Mouse (Mus musculus) hindbrain, embryonic 10.5 days (tissue): ENCODE measurements around the gene Tcfl5. TPM values are rescaled to one million over a fixed set of nuclear protein-coding genes. Genes with fewer than 3 reads are reported as not detected.

ENCODE experiments used
- DNase-seq: peaks from one replicate; pipeline ENCODE4 v3.0.0-alpha.2; 2017; ENCODE audit warnings: low spot score
- H3K27ac ChIP-seq: fragments of 300-500 bp; sonication (generic); 2 replicates; pipeline ENCODE4 v1.5.1; 2016; ENCODE audit warnings: mild to moderate bottlenecking, moderate library complexity
- H3K27me3 ChIP-seq: fragments of 300-500 bp; sonication (generic); 2 replicates; pipeline ENCODE4 v1.6.1; 2016; ENCODE audit warnings: mild to moderate bottlenecking; ENCODE audit not compliant: poor library complexity, insufficient read depth, severe bottlenecking
- H3K36me3 ChIP-seq: fragments of 300-500 bp; sonication (generic); 2 replicates; pipeline ENCODE4 v1.6.1; 2016; ENCODE audit warnings: mild to moderate bottlenecking, moderate library complexity
- H3K4me1 ChIP-seq: fragments of 300-500 bp; sonication (generic); replicated peaks from 2 replicates; pipeline ENCODE4 v1.6.1; 2016; ENCODE audit warnings: mild to moderate bottlenecking
- H3K4me3 ChIP-seq: fragments of 300-500 bp; sonication (generic); 2 replicates; pipeline ENCODE4 v1.5.1; 2016; ENCODE audit warnings: mild to moderate bottlenecking, moderate library complexity
- H3K9me3 ChIP-seq: fragments of 300-500 bp; sonication (generic); 2 replicates; pipeline ENCODE4 v1.6.1; 2016; ENCODE audit warnings: mild to moderate bottlenecking, moderate library complexity
- WGBS: fragments of 180-500 bp; shearing (Covaris S2); methylation state at CpG from one replicate; pipeline ENCODE4 v1.1.7; 2016; 5-methylcytosine and 5-hydroxymethylcytosine counted together
- polyA plus RNA-seq: library from polyadenylated mRNA; unstranded; fragments of >200 nt; fragmentation: Nextera tagmentation; extraction: Ambion mirVana; gene quantifications from 2 replicates; pipeline ENCODE4 v1.2.1, GENCODE M21; 2016

The Tcfl5 gene
- polyA plus RNA-seq, 1 experiment from 2014 or later, result 0.14 TPM

- peak overlapping the region; percentile 92 for H3K4me3 ChIP-seq
- WGBS, result 46% methylated on average over 6 of the region's 6 CpGs
- no peak for DNase-seq
- H3K36me3 ChIP-seq, result peaks cover 64% of the 10 kb centered on the region
- H3K4me1 ChIP-seq, result peaks cover 41% of the 10 kb centered on the region
- H3K9me3 ChIP-seq, result no peaks in the 10 kb centered on the region
- peak overlapping the region; percentile 95 for H3K27ac ChIP-seq
- H3K27me3 ChIP-seq, result no peaks in the 10 kb centered on the region
Observed at GRCm38 (mm10) chr2:180588736-180589122, 53.8 kb downstream of the Tcfl5 start.

GRCm38 (mm10) chr2:180583154-180583507, 59.4 kb downstream of the Tcfl5 start:
- Histone ChIP-seq H3K36me3 (peaks cover 31% of the 10 kb centered on the region), H3K4me3 (peak overlapping the region; percentile 93), H3K9me3 (no peaks in the 10 kb centered on the region), H3K27me3 (peaks cover 14% of the 10 kb centered on the region; the same call in 1 of the 2 replicates), H3K4me1 (peaks cover 36% of the 10 kb centered on the region), H3K27ac (peak overlapping the region; percentile 98)
- DNase-seq, result no peak
- WGBS, result 37% methylated on average over 7 of the region's 7 CpGs

DNA sequence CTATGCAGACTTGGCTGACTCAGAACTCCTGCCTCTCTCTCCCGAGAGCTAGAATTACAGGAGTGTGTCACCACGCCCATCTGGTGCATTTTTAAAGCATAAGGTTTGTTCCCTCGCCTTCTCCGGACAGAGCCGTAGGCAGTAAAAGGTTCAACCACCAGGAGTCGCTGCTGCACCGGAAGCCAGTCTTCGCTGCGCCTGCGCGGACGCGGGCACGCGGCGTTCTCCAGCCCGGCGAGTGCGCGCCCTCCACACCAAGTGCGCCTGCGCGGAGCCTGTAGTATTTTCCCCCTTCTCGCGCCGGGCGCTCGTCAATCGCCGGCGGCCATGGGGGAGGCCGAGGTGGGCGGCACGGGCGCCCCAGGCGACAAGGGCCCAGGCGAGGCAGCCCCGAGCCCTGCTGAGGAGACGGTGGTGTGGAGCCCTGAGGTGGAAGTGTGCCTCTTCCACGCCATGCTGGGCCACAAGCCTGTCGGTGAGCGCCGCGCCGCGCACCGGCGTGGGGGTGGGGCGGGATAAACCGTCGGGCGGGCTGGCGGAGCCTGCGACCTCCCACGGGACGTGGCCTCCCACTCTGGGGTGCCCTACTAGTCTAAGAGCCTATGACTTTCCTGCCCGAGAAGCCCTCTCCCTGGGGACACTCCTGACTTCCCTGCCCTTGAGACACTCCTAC, 59.9 kb downstream of the Tcfl5 start:
- Histone ChIP-seq H3K27ac (peak overlapping the region; percentile 98), H3K4me3 (peak overlapping the region; percentile 93), H3K36me3 (peaks cover 31% of the 10 kb centered on the region), H3K4me1 (peaks cover 36% of the 10 kb centered on the region), H3K9me3 (no peaks in the 10 kb centered on the region), H3K27me3 (peaks cover 19% of the 10 kb centered on the region; the same call in 1 of the 2 replicates)
- peak; percentile 97 for DNase-seq
- under 1% methylated on average over 57 of the region's 57 CpGs for WGBS

GRCm38 (mm10) chr2:180581002-180581401, 61.5 kb downstream of the Tcfl5 start, which contains the start of gene Mrgbp:
TSS of gene Mrgbp (plus strand) at chr2:180581304.
- no peak for DNase-seq
- peaks cover 22% of the 10 kb centered on the region; the same call in 1 of the 2 replicates for H3K27me3 ChIP-seq
- no peaks in the 10 kb centered on the region for H3K9me3 ChIP-seq
- no peak within 1 kb of the TSS for H3K27ac ChIP-seq
- WGBS, result 82% methylated on average over 3 of the region's 3 CpGs
- no peak within 1 kb of the TSS for H3K4me3 ChIP-seq
- H3K36me3 ChIP-seq, result peaks cover 18% of the 10 kb centered on the region
- H3K4me1 ChIP-seq, result peaks cover 47% of the 10 kb centered on the region

- Histone ChIP-seq H3K4me1 (peaks cover 27% of the 10 kb centered on the region), H3K36me3 (no peaks in the 10 kb centered on the region), H3K4me3 (no peak overlapping the region), H3K27ac (no peak overlapping the region), H3K9me3 (no peaks in the 10 kb centered on the region), H3K27me3 (peaks cover 30% of the 10 kb centered on the region; the same call in 1 of the 2 replicates)
- DNase-seq, result peak; percentile 80
- WGBS, result 9% methylated on average over 3 of the region's 3 CpGs
Observed at GRCm38 (mm10) chr2:180578686-180579085, 63.8 kb downstream of the Tcfl5 start.

GRCm38 (mm10) chr2:180576482-180576881, 66.0 kb downstream of the Tcfl5 start:
- Histone ChIP-seq H3K36me3 (no peaks in the 10 kb centered on the region), H3K9me3 (no peaks in the 10 kb centered on the region), H3K27me3 (peaks cover 30% of the 10 kb centered on the region; the same call in 1 of the 2 replicates), H3K4me3 (no peak overlapping the region), H3K27ac (no peak overlapping the region), H3K4me1 (peaks cover 17% of the 10 kb centered on the region)
- no peak for DNase-seq
- WGBS, result 30% methylated on average over 4 of the region's 4 CpGs

Other genes starting within 250 kb of the Tcfl5 start
- 7.6 and 8.7 TPM in 2 replicates for gene Slco4a1, start 186.5 kb downstream of the Tcfl5 start, polyA plus RNA-seq
- 0.31 and 0.39 TPM in 2 replicates for gene Ntsr1, start 142.7 kb downstream of the Tcfl5 start, polyA plus RNA-seq
- gene Mrgbp, start 61.4 kb downstream of the Tcfl5 start, polyA plus RNA-seq, result 39.2 and 39.3 TPM in 2 replicates
- gene Ogfr, start 53.5 kb downstream of the Tcfl5 start, polyA plus RNA-seq, result 96.4 and 105 TPM in 2 replicates
- gene Col9a3, start 44.9 kb downstream of the Tcfl5 start, polyA plus RNA-seq, result 10.2 and 14.3 TPM in 2 replicates
- 31.9 and 33.3 TPM in 2 replicates for gene Dido1, start 67.3 kb upstream of the Tcfl5 start, polyA plus RNA-seq
- 50.0 and 50.8 TPM in 2 replicates for gene Gid8, start 67.4 kb upstream of the Tcfl5 start, polyA plus RNA-seq
- 0.25 and 0.54 TPM in 2 replicates for gene Slc17a9, start 82.6 kb upstream of the Tcfl5 start, polyA plus RNA-seq
- gene Bhlhe23, start 134.2 kb upstream of the Tcfl5 start, polyA plus RNA-seq, result 5.0 and 6.1 TPM in 2 replicates